Mouse (Mus musculus): ENCODE data around the gene Fam19a2. TPM values are rescaled to one million over a fixed set of nuclear protein-coding genes. Genes with fewer than 3 reads are reported as not detected.
A peak's percentile ranks its signal among the peaks of the same experiment; 100 is the strongest.

Fam19a2 gene
- polyA plus RNA-seq, 1 experiment from 2014 or later, result 5.3 TPM

DNA sequence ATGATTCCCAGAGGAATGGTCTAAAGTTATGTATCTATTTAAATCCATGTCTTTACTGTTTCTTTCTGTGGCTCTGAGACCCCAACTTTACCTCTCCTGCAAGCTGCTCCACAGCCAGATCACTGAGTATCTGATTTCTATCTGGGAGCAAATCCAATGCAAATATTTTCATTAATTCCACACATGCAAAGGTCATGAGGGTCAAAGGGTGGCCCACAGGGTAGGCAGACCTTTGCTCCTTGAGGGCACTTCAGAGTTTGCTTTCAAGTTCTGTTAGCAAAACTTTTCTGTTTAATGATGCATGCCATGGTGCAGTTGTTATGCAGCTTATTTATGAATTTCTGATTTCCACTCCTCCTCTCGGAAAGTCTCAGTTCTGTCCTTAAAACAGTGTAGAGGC, 303.9 kb downstream of the Fam19a2 start:
- H3K27ac ChIP-seq (ENCODE audit: low read depth, low read length), result no peak overlapping the region
- no peak for ATAC-seq (ENCODE audit: low FRiP score, low TSS enrichment)
- 43% methylated on average over 1 of the region's 1 CpGs for WGBS
- no peaks in the 10 kb centered on the region for H3K27me3 ChIP-seq (ENCODE audit: control insufficient read depth, insufficient read depth, low read length)
- no peak overlapping the region for H3K4me2 ChIP-seq (replicated peaks; ENCODE audit: low read depth, low read length)
- no peaks in the 10 kb centered on the region for H3K9me3 ChIP-seq (ENCODE audit: control insufficient read depth, low read length)
- peaks cover 16% of the 10 kb centered on the region for H3K4me1 ChIP-seq (ENCODE audit: control insufficient read depth, insufficient read depth, low read length)
- H3K4me3 ChIP-seq (ENCODE audit: low read length), result no peak overlapping the region
- no peak overlapping the region for H3K9ac ChIP-seq (ENCODE audit: low read depth, low read length)
- no peaks in the 10 kb centered on the region for H3K36me3 ChIP-seq (ENCODE audit: control insufficient read depth, insufficient read depth, low read length)

DNA sequence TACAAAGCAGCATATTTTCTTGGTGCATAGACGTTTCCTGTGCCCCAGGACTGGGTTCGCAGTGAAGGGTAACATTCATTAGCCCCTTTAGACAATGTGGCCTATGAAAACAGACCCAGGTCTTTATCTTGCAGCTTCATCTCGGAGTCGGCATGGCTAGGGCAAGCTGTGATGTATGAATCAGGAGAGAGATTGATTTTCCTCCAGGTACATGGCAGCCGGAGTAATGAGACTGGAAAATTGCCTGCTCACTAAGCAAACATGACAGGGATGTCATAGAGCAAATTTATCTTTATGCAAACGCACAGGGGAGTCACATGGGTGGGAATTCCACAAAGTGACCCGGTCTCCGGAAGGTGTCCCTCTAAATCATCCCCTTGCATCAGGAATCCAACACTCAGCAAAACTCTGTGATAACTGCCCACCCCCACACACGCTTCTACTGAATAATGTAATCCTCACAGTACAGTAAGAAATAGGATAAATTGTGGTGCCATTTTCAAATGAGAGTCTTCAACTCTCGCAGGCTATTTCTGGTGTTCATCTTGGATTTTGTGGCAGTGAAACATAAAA, 306.9 kb downstream of the Fam19a2 start:
- Histone ChIP-seq H3K27ac (ENCODE audit: low read depth, low read length) (no peak overlapping the region), H3K9me3 (ENCODE audit: control insufficient read depth, low read length) (no peaks in the 10 kb centered on the region), H3K9ac (ENCODE audit: low read depth, low read length) (no peak overlapping the region), H3K27me3 (ENCODE audit: control insufficient read depth, insufficient read depth, low read length) (no peaks in the 10 kb centered on the region), H3K36me3 (ENCODE audit: control insufficient read depth, insufficient read depth, low read length) (no peaks in the 10 kb centered on the region), H3K4me2 (replicated peaks; ENCODE audit: low read depth, low read length) (no peak overlapping the region), H3K4me3 (ENCODE audit: low read length) (no peak overlapping the region), H3K4me1 (ENCODE audit: control insufficient read depth, insufficient read depth, low read length) (peaks cover 18% of the 10 kb centered on the region)
- WGBS, result 25% methylated on average over 10 of the region's 10 CpGs
- ATAC-seq (ENCODE audit: low FRiP score, low TSS enrichment), result peak; percentile 56

DNA sequence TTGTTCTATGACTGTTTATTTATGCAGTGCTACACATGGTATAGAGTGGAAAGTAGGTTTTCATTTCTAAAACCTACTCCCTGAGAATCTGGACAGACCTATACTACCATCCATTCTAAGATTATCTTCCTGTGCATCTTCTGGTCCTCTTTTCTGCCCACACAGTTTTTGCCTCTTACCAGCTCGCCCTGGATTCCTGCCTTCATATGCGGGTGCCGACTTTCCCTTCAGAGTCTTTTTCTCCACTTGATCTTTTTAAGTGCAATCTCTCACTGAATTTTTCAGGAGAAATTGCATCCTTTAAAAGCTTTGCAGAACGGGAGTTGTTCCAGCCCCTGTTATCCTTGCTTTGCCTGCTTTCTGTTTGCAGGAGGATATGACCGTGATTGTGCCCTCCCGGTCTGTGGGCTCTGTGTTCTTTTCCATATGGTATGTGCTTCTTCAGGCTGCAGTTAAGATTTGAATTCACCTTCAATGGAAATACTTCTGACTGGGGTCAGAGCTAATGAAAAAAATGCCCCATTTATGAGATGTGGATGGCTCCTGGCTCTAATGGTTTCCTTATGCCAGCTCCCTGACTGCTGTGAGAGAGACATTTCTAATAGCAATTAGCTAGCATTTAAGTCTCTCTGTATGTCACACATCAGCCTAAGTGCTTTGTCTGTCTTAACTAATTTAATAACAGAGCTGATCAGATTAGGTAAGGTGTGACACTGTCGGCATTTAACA, 308.7 kb downstream of the Fam19a2 start:
- Histone ChIP-seq H3K27ac (ENCODE audit: low read depth, low read length) (no peak overlapping the region), H3K4me2 (replicated peaks; ENCODE audit: low read depth, low read length) (no peak overlapping the region), H3K9ac (ENCODE audit: low read depth, low read length) (no peak overlapping the region), H3K27me3 (ENCODE audit: control insufficient read depth, insufficient read depth, low read length) (no peaks in the 10 kb centered on the region), H3K4me1 (ENCODE audit: control insufficient read depth, insufficient read depth, low read length) (peaks cover 18% of the 10 kb centered on the region), H3K36me3 (ENCODE audit: control insufficient read depth, insufficient read depth, low read length) (no peaks in the 10 kb centered on the region), H3K4me3 (ENCODE audit: low read length) (no peak overlapping the region), H3K9me3 (ENCODE audit: control insufficient read depth, low read length) (no peaks in the 10 kb centered on the region)
- WGBS, result 78% methylated on average over 7 of the region's 7 CpGs
- ATAC-seq (ENCODE audit: low FRiP score, low TSS enrichment), result no peak

DNA sequence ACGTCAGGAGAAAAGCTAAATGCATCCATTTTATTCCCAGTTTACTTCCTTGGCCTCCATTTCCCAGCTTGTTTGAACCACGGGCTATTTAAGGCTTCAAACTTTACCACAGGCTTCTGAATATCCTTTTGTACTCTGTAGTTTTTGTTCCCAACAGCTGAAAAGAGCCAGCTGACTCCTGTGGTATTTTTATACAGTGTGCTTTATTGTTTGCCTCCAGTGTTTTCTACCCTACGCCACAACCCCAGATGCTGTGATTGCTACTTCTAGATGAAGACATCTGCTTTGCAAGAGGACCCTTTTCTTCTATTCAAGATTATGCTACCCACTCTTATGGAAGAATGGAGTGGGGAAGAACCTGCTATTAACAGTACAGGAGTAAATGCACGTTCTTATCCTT, 314.0 kb downstream of the Fam19a2 start:
- H3K4me1 ChIP-seq (ENCODE audit: control insufficient read depth, insufficient read depth, low read length), result 0 out of 2 replicates have a peak, but pooled peaks cover under 1% of the 10 kb centered on the region
- no peak for ATAC-seq (ENCODE audit: low FRiP score, low TSS enrichment)
- WGBS, result 86% methylated on average over 4 of the region's 4 CpGs
- H3K4me3 ChIP-seq (ENCODE audit: low read length), result no peak overlapping the region
- no peak overlapping the region for H3K4me2 ChIP-seq (replicated peaks; ENCODE audit: low read depth, low read length)
- no peaks in the 10 kb centered on the region for H3K27me3 ChIP-seq (ENCODE audit: control insufficient read depth, insufficient read depth, low read length)
- no peak overlapping the region for H3K27ac ChIP-seq (ENCODE audit: low read depth, low read length)
- H3K9ac ChIP-seq (ENCODE audit: low read depth, low read length), result no peak overlapping the region
- H3K36me3 ChIP-seq (ENCODE audit: control insufficient read depth, insufficient read depth, low read length), result no peaks in the 10 kb centered on the region
- no peaks in the 10 kb centered on the region for H3K9me3 ChIP-seq (ENCODE audit: control insufficient read depth, low read length)

DNA sequence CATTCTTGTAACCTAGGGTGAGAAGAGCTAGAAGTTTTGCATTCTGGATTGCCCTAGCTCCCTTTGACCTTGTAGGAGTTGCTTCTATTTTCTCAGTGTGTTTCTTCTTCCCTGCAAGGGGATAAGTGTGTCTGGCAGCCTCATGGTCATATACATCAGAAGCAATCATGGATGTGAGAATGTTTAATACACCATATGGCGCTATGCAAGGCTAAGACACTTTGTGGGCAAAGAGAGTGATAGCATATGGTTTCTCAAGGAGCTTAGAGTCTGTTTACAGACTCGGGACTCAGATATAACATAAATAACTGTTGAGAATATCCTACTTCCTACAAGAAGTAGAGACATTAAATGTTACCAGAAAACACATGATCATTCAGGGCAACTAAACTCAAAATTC, 315.2 kb downstream of the Fam19a2 start:
- H3K36me3 ChIP-seq (ENCODE audit: control insufficient read depth, insufficient read depth, low read length), result no peaks in the 10 kb centered on the region

DNA sequence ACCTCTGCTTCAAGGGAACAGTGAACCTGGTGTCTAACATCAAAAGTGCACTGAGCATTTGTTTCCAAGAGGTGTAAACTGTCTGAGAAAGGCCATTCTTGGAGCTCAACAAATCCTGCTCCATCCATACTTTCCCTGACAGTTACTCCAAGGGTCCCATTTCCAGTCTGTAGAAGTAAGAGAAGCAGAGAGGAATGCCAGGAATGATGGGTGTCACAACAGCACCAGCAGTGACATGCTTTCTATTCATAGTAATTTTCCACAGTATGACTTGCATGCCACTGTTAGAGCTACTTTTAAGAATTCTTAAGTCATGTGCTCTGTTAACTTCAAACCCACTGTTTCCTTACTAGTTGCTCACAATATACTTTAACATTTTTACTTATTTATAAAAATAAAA, 331.2 kb downstream of the Fam19a2 start:
- Histone ChIP-seq H3K9me3 (ENCODE audit: control insufficient read depth, low read length) (no peaks in the 10 kb centered on the region), H3K4me2 (replicated peaks; ENCODE audit: low read depth, low read length) (no peak overlapping the region), H3K9ac (ENCODE audit: low read depth, low read length) (no peak overlapping the region), H3K36me3 (ENCODE audit: control insufficient read depth, insufficient read depth, low read length) (no peaks in the 10 kb centered on the region), H3K27me3 (ENCODE audit: control insufficient read depth, insufficient read depth, low read length) (no peaks in the 10 kb centered on the region), H3K27ac (ENCODE audit: low read depth, low read length) (no peak overlapping the region), H3K4me3 (ENCODE audit: low read length) (no peak overlapping the region), H3K4me1 (ENCODE audit: control insufficient read depth, insufficient read depth, low read length) (0 out of 2 replicates have a peak, but pooled peaks cover under 1% of the 10 kb centered on the region)
- no peak for ATAC-seq (ENCODE audit: low FRiP score, low TSS enrichment)

More for the DNA sequence above, 315.2 kb downstream of the Fam19a2 start:
- no peak for ATAC-seq (ENCODE audit: low FRiP score, low TSS enrichment)
- no peak overlapping the region for H3K9ac ChIP-seq (ENCODE audit: low read depth, low read length)
- H3K4me1 ChIP-seq (ENCODE audit: control insufficient read depth, insufficient read depth, low read length), result no peaks in the 10 kb centered on the region
- H3K27me3 ChIP-seq (ENCODE audit: control insufficient read depth, insufficient read depth, low read length), result no peaks in the 10 kb centered on the region
- no peak overlapping the region for H3K27ac ChIP-seq (ENCODE audit: low read depth, low read length)
- no peak overlapping the region for H3K4me3 ChIP-seq (ENCODE audit: low read length)
- no peaks in the 10 kb centered on the region for H3K9me3 ChIP-seq (ENCODE audit: control insufficient read depth, low read length)
- H3K4me2 ChIP-seq (replicated peaks; ENCODE audit: low read depth, low read length), result no peak overlapping the region
- WGBS, result 74% methylated on average over 2 of the region's 2 CpGs

DNA sequence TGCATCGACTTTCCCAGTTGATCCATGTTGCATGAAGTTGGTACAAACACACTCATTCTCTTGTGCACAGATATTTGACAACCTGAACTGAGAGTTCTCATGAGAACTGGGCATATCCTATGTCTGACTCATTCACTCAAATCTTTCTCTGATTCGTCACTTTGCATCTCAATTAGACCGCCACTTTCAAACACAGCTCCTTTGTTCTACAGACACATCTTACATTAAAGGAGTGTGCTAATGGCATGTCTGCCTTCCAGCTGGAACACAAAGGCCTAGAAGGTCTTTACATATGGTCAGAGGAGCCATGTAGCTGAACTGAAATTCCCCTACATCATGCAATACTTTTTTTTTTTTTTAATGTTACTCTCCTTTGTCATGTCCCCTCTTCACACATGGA, 333.3 kb downstream of the Fam19a2 start:
- no peak overlapping the region for H3K27ac ChIP-seq (ENCODE audit: low read depth, low read length)
- H3K27me3 ChIP-seq (ENCODE audit: control insufficient read depth, insufficient read depth, low read length), result no peaks in the 10 kb centered on the region
- no peak overlapping the region for H3K4me3 ChIP-seq (ENCODE audit: low read length)
- H3K9me3 ChIP-seq (ENCODE audit: control insufficient read depth, low read length), result no peaks in the 10 kb centered on the region
- ATAC-seq (ENCODE audit: low FRiP score, low TSS enrichment), result no peak
- 85% methylated on average over 3 of the region's 3 CpGs for WGBS
- no peaks in the 10 kb centered on the region for H3K36me3 ChIP-seq (ENCODE audit: control insufficient read depth, insufficient read depth, low read length)
- 0 out of 2 replicates have a peak, but pooled peaks cover 6% of the 10 kb centered on the region for H3K4me1 ChIP-seq (ENCODE audit: control insufficient read depth, insufficient read depth, low read length)
- no peak overlapping the region for H3K4me2 ChIP-seq (replicated peaks; ENCODE audit: low read depth, low read length)
- H3K9ac ChIP-seq (ENCODE audit: low read depth, low read length), result no peak overlapping the region

DNA sequence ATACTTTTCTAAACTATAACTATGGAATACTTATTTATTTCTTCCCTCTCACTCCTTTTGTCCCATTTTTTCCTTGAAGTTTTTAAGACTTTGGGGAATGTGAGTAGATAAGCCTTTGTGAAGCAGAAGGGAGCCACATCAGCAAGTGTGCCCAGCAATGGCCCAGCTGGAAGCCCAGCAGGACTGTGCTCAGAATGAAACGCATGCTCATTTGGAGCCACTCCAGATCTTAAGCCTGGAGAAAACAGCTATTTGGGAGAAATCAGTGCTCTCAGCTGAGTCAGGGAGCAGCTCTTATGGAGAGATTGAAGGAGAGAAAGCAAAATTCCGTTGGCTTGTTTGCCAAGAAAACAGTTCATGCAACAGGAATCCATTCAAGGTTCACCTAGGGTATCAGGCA, 341.9 kb downstream of the Fam19a2 start:
- H3K9ac ChIP-seq (ENCODE audit: low read depth, low read length), result no peak overlapping the region
- H3K4me3 ChIP-seq (ENCODE audit: low read length), result no peak overlapping the region
- H3K9me3 ChIP-seq (ENCODE audit: control insufficient read depth, low read length), result no peaks in the 10 kb centered on the region; the same call in 1 of the 2 replicates
- H3K27ac ChIP-seq (ENCODE audit: low read depth, low read length), result no peak overlapping the region
- H3K36me3 ChIP-seq (ENCODE audit: control insufficient read depth, insufficient read depth, low read length), result no peaks in the 10 kb centered on the region
- no peaks in the 10 kb centered on the region for H3K27me3 ChIP-seq (ENCODE audit: control insufficient read depth, insufficient read depth, low read length)
- no peak for ATAC-seq (ENCODE audit: low FRiP score, low TSS enrichment)
- no peaks in the 10 kb centered on the region for H3K4me1 ChIP-seq (ENCODE audit: control insufficient read depth, insufficient read depth, low read length)
- no peak overlapping the region for H3K4me2 ChIP-seq (replicated peaks; ENCODE audit: low read depth, low read length)
- WGBS, result 66% methylated on average over 2 of the region's 2 CpGs

DNA sequence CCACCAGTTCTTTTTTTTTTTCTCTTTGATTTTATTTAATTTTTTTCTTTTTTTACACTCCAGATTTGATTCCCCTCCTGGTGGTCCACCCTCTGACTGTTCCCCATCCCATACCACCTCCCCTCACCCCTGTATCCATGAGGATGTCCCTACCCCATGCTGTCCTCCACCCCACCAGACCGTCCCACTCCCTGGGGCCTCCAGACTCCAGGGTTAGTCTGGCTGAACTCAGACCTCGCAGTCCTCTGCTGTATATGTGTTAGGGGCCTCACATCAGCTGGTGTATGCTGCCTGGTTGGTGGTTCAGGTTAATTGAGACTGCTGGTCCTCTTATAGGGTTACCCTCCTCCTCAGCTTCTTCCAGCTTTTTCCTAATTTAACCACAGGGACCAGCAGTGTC, 362.9 kb downstream of the Fam19a2 start:
- H3K27ac ChIP-seq (ENCODE audit: low read depth, low read length), result no peak overlapping the region
- H3K4me3 ChIP-seq (ENCODE audit: low read length), result no peak overlapping the region
- H3K4me1 ChIP-seq (ENCODE audit: control insufficient read depth, insufficient read depth, low read length), result no peaks in the 10 kb centered on the region
- H3K4me2 ChIP-seq (replicated peaks; ENCODE audit: low read depth, low read length), result no peak overlapping the region
- 90% methylated on average over 2 of the region's 2 CpGs for WGBS
- H3K27me3 ChIP-seq (ENCODE audit: control insufficient read depth, insufficient read depth, low read length), result no peaks in the 10 kb centered on the region
- no peaks in the 10 kb centered on the region for H3K9me3 ChIP-seq (ENCODE audit: control insufficient read depth, low read length)
- H3K36me3 ChIP-seq (ENCODE audit: control insufficient read depth, insufficient read depth, low read length), result no peaks in the 10 kb centered on the region
- no peak for ATAC-seq (ENCODE audit: low FRiP score, low TSS enrichment)
- no peak overlapping the region for H3K9ac ChIP-seq (ENCODE audit: low read depth, low read length)

Measured in kidney, embryonic 14.5 days (tissue).